Mouse (Mus musculus) hindbrain, embryonic 11.5 days (tissue): ENCODE data around the gene Cfap58. TPM values are rescaled to one million over a fixed set of nuclear protein-coding genes. Genes with fewer than 3 reads are reported as not detected.
A peak's percentile ranks its signal among the peaks of the same experiment; 100 is the strongest.

Source experiments
- ATAC-seq: fragments of 200-750 bp; cut with Nextera tagmentation; 2 replicates; pipeline ENCODE4 v1.8.0; 2017; ENCODE audit warnings: mild to moderate bottlenecking, moderate TSS enrichment, moderate library complexity; ENCODE audit not compliant: low FRiP score
- DNase-seq: peaks from one replicate; pipeline ENCODE4 v3.0.0-alpha.2; 2015; ENCODE audit warnings: low spot score
- H3K27ac ChIP-seq: fragments of 300-500 bp; sonication (generic); 2 replicates; pipeline ENCODE4 v1.5.1; 2014; ENCODE audit warnings: mild to moderate bottlenecking, low read depth, low read length
- H3K27me3 ChIP-seq: fragments of 300-500 bp; sonication (generic); 2 replicates; pipeline ENCODE4 v1.6.1; 2014; ENCODE audit warnings: mild to moderate bottlenecking, low read length, moderate library complexity, mixed read lengths; ENCODE audit not compliant: control insufficient read depth, insufficient read depth
- H3K36me3 ChIP-seq: fragments of 300-500 bp; sonication (generic); 2 replicates; pipeline ENCODE4 v1.6.1; 2014; ENCODE audit warnings: mild to moderate bottlenecking, low read length, moderate library complexity, mixed read lengths; ENCODE audit not compliant: control insufficient read depth, insufficient read depth
- H3K4me1 ChIP-seq: fragments of 300-500 bp; sonication (generic); replicated peaks from 2 replicates; pipeline ENCODE4 v1.6.1; 2014; ENCODE audit warnings: low read length, mixed read lengths; ENCODE audit not compliant: control insufficient read depth, insufficient read depth
- H3K4me2 ChIP-seq: fragments of 300-500 bp; sonication (generic); replicated peaks from 2 replicates; pipeline ENCODE4 v1.6.1; 2014; ENCODE audit warnings: mild to moderate bottlenecking, low read depth, low read length
- H3K4me3 ChIP-seq: fragments of 300-500 bp; sonication (generic); 2 replicates; pipeline ENCODE4 v1.5.1; 2014; ENCODE audit warnings: low read depth, low read length
- H3K9ac ChIP-seq: fragments of 300-500 bp; sonication (generic); 2 replicates; pipeline ENCODE4 v1.6.1; 2014; ENCODE audit warnings: low read depth, low read length
- H3K9me3 ChIP-seq: fragments of 300-500 bp; sonication (generic); 2 replicates; pipeline ENCODE4 v1.6.1; 2016; ENCODE audit warnings: low read length; ENCODE audit not compliant: control insufficient read depth
- WGBS: fragments of 180-500 bp; shearing (Covaris S2); extraction: QIAGEN DNeasy Blood & Tissue Kit; methylation state at CpG from one replicate; pipeline ENCODE4 v1.1.7; 2014; 5-methylcytosine and 5-hydroxymethylcytosine counted together
- polyA plus RNA-seq: library from polyadenylated mRNA; unstranded; fragments of >200 nt; fragmentation: Nextera tagmentation; extraction: Ambion mirVana; gene quantifications from 2 replicates; pipeline ENCODE4 v1.2.1, GENCODE M21; 2014

The Cfap58 gene
- polyA plus RNA-seq, 1 experiment from 2014 or later, result 0.37 TPM

DNA sequence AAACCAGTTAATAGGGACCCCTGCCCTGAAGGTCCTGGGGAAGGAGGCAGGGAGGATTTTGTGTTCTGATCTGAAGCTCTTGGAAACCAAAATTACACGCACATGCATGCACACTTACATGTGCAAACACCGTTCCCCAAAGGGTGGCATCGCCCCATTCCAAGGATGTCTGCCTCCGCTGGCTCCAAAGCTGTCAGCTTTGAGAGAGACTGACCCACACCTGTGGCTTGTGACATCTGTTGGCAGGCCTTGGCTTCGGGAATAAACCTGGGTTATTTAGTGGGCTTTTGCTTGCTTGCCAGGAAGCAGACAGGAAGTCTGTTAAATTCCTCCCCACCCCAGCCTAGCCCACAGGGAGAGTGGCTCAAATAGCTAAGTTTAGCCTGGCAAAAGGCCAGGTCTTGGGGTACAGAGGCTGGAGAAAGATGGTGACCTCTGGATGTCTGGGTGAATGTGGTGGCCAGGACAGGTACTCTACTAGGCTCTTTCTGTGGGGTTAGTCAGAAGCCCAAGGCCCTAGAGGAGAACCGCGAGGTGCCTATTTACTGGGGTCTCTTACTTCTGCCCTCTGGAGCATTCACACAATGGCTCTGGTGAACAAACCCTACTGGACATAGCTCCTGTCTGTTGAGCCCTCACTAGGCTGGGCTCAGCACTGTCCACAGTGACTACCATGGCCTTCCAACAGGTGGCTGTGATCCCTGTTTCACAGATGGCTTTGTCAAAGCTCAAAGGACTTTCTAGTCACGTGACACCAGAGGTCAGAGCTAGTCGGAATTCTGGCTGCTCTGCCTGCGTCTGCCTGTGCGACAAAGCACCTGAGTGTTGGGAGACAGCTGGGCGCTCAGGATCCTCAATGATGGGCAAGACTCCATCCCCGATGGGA lies 34.9 kb upstream of the Cfap58 start:
- DNase-seq, result no peak

DNA sequence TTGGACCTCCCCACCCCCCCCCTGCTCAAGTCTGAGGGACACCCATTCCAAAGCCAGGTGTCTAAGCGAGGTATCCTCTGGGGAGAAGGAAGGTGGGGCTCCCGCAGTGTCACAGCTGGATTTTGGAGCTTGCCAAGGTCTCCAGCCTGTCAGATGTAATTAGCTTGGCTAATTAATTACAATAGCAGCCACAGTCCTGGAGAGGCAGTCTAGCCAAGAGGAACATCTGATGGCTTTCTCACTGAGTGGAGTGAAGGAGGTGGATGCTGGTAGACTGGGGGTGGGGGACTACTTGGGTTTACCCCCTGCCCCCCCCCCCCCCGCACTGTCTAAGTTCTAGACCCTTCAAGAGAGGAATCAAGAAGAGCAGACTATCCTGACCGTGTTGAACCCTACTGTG lies 33.8 kb upstream of the Cfap58 start:
- Histone ChIP-seq H3K9ac (no peak overlapping the region), H3K27ac (no peak overlapping the region), H3K27me3 (no peaks in the 10 kb centered on the region), H3K36me3 (no peaks in the 10 kb centered on the region), H3K9me3 (no peaks in the 10 kb centered on the region), H3K4me1 (peaks cover 3% of the 10 kb centered on the region), H3K4me2 (no peak overlapping the region), H3K4me3 (no peak overlapping the region)
- WGBS, result 56% methylated on average over 4 of the region's 4 CpGs
- ATAC-seq (peak; percentile 41; the same call in 1 of the 2 replicates), DNase-seq (no peak)

More for the DNA sequence above, 34.9 kb upstream of the Cfap58 start:
- no peak overlapping the region for H3K4me3 ChIP-seq
- H3K36me3 ChIP-seq, result no peaks in the 10 kb centered on the region
- no peak for ATAC-seq
- H3K27me3 ChIP-seq, result no peaks in the 10 kb centered on the region
- WGBS, result 68% methylated on average over 13 of the region's 13 CpGs
- H3K9me3 ChIP-seq, result no peaks in the 10 kb centered on the region
- H3K4me2 ChIP-seq, result no peak overlapping the region
- H3K27ac ChIP-seq, result no peak overlapping the region
- no peak overlapping the region for H3K9ac ChIP-seq
- H3K4me1 ChIP-seq, result no peaks in the 10 kb centered on the region; the same call in 1 of the 2 replicates

DNA sequence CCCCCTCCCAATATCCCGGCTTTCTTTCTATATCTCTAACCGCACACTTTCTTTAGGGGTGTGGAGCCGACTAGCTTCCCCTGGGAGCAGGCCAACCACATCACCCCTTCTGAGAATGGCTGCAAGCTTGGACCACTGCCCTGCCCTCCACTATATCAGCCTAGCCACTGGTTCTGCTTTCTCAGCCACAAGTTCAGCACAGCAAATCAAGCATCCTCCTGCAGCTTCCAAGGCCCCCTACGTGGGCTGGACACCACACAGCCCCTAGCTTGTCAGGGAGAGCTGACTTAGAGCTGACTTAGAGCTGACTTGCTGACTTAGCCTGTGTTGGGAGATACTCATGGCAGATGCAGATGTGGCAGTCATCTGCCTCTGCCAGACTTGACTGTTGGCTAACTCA lies 32.4 kb upstream of the Cfap58 start:
- Histone ChIP-seq H3K4me3 (no peak overlapping the region), H3K27ac (no peak overlapping the region), H3K9ac (no peak overlapping the region), H3K27me3 (no peaks in the 10 kb centered on the region), H3K4me2 (no peak overlapping the region), H3K4me1 (peaks cover 5% of the 10 kb centered on the region), H3K9me3 (no peaks in the 10 kb centered on the region), H3K36me3 (no peaks in the 10 kb centered on the region)
- no peak for ATAC-seq
- no peak for DNase-seq
- 86% methylated on average over 4 of the region's 4 CpGs for WGBS

DNA sequence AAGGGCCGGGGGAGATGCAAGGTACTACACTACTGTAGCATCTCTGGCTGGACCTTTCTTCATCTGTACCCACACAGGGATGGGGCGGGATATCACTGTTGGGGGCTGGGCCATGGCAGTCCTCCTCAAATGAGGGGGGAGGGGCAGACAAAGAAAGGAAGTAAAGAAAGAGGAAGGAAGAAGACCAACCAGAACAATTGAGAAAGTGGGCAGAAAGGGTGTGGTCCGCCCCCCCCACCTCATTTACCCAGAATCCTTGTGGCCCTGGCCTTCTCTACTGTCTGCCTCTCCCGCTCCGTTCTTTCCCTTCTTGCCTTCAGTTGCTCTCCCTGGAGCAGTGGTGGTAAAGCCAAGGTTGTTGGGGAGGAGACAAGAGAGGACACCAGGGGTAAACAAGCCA lies 31.9 kb upstream of the Cfap58 start:
- WGBS, result 93% methylated on average over 5 of the region's 5 CpGs
- no peaks in the 10 kb centered on the region for H3K27me3 ChIP-seq
- H3K4me1 ChIP-seq, result peaks cover 5% of the 10 kb centered on the region

DNA sequence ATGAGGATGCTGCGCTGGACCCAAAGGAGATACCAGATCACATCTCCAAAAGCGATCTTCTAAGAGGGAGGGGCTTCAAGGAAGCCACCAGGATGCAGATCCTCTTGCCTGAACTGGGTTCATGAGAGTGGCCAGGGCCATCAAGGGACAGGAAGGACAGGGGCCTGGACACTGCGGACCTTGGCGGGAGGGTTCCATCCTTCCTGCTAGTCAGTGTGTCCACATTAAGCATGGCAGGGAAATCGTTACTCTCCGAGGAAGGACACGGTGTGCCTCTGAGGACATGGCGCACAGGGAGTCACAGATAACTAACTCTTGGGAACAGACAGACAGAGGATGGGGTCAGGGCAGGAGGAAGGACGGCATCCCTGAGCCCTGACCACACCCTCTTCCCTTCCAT lies 29.9 kb upstream of the Cfap58 start:
- WGBS, result 92% methylated on average over 9 of the region's 9 CpGs
- Histone ChIP-seq H3K36me3 (no peaks in the 10 kb centered on the region), H3K9me3 (no peaks in the 10 kb centered on the region), H3K4me2 (no peak overlapping the region), H3K27ac (no peak overlapping the region), H3K27me3 (no peaks in the 10 kb centered on the region), H3K4me3 (no peak overlapping the region), H3K4me1 (peaks cover 5% of the 10 kb centered on the region), H3K9ac (no peak overlapping the region)
- ATAC-seq (no peak), DNase-seq (no peak)

More for the DNA sequence above, 31.9 kb upstream of the Cfap58 start:
- DNase-seq (no peak), ATAC-seq (no peak)
- H3K9me3 ChIP-seq, result no peaks in the 10 kb centered on the region
- H3K4me2 ChIP-seq, result no peak overlapping the region
- H3K36me3 ChIP-seq, result no peaks in the 10 kb centered on the region
- no peak overlapping the region for H3K27ac ChIP-seq
- H3K4me3 ChIP-seq, result no peak overlapping the region
- H3K9ac ChIP-seq, result no peak overlapping the region

GRCm38 (mm10) chr19:47908961-47909371 lies 28.5 kb upstream of the Cfap58 start:
- Histone ChIP-seq H3K27ac (peak overlapping the region; percentile 93), H3K36me3 (no peaks in the 10 kb centered on the region), H3K9ac (peak overlapping the region; percentile 83; the same call in 1 of the 2 replicates), H3K4me1 (peaks cover 5% of the 10 kb centered on the region), H3K4me3 (no peak overlapping the region), H3K4me2 (peak overlapping the region; percentile 39), H3K27me3 (no peaks in the 10 kb centered on the region), H3K9me3 (no peaks in the 10 kb centered on the region)
- 40% methylated on average over 6 of the region's 6 CpGs for WGBS
- peak; percentile 60; the same call in 1 of the 2 replicates for ATAC-seq
- peak; percentile 14 for DNase-seq

DNA sequence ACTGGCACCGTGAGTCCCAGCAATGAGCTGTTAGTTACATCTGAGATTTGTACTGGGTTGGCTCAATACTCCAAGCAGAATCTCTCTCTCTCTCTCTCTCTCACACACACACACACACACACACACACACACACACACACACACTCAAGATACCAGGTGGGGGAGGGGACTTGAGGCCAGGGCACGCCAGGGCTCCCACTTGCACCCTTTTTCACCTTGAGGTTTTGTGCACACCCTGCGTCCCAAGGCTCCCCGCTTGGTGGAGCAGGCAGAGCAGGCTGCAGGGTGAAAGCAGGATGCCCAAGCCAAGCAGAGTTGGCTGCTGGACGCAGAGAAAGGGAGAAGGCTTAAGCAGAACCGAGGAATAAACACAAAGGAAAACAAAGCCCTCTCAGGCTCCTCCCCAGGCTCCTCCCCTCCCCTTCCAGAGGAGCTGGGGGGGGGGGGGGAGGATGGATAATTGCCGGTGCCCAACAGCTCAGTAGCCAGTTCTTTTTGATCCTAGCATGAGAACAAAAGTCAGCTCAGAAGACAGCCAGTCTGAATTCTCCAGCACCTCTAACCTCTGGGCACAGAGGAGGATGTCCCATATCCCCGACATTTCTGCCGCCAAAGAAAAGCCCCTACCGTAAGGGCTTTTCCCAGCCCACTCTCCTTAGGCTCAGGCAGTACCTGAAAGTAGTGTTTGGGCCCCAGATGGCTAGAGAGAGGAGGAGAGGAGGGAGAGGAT lies 27.9 kb upstream of the Cfap58 start:
- Histone ChIP-seq H3K4me1 (peaks cover 5% of the 10 kb centered on the region), H3K27me3 (no peaks in the 10 kb centered on the region), H3K4me2 (peak overlapping the region; percentile 39), H3K9ac (peak overlapping the region; percentile 83), H3K36me3 (no peaks in the 10 kb centered on the region), H3K9me3 (no peaks in the 10 kb centered on the region), H3K27ac (peak overlapping the region; percentile 93), H3K4me3 (peak overlapping the region; percentile 24)
- peak; percentile 84 for ATAC-seq
- DNase-seq, result peak; percentile 76
- 4% methylated on average over 10 of the region's 10 CpGs for WGBS

- no peaks in the 10 kb centered on the region for H3K27me3 ChIP-seq
- no peak overlapping the region for H3K4me3 ChIP-seq
- H3K4me1 ChIP-seq, result peaks cover 5% of the 10 kb centered on the region
- no peaks in the 10 kb centered on the region for H3K36me3 ChIP-seq
- peak; percentile 18 for DNase-seq
- H3K9me3 ChIP-seq, result no peaks in the 10 kb centered on the region
- H3K27ac ChIP-seq, result peak overlapping the region; percentile 93
- 41% methylated on average over 4 of the region's 4 CpGs for WGBS
- H3K9ac ChIP-seq, result no peak overlapping the region; the same call in 1 of the 2 replicates
- peak overlapping the region; percentile 39; the same call in 1 of the 2 replicates for H3K4me2 ChIP-seq
- no peak for ATAC-seq
These were observed 27.3 kb upstream of the Cfap58 start for GRCm38 (mm10) chr19:47910117-47910618.
